In the genomic region with DNA sequence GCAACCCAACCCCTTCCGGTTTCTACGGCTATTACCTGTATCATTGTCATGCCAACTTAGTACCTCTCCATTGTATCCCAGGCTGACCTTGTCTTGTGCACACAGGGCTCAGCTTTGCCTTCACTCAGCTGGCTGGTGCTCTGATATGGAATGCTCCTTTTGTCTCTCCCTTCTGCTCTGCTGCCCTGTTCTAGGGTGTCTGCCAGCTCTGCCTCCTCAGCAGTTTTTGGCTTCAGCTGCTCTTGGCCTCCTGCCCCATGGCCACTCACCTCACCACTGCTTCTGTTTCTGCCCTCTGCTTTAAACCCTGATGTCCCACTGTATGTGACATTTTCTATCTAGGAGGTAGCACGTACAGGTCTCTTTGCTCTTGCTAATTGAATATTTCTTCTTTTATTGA, we compare ENCODE assay signal across 10 mouse cellular contexts.
DNase-seq lines count a peak whose midpoint lies in the region; ATAC-seq lines count a peak whose summit lies in the region.
"Had no signal": no experiment of that assay in that cellular context is flagged by ENCODE, and none has a peak within 500 bp of the region (broad histone marks: within the 10 kb centered on the region; RNA-seq: fewer than 3 reads in every experiment).

No protein-coding gene starts in this region.

- H3K4me2 ChIP-seq in hindbrain, embryonic 15.5 days, result no peak overlapping the region
- no peak overlapping the region for H3K4me2 ChIP-seq in hindbrain, embryonic 11.5 days (replicated peaks; ENCODE audit: low read depth, low read length)
- H3K4me2 ChIP-seq in forebrain, embryonic 16.5 days (ENCODE audit: low read length), result no peak overlapping the region
- H3K4me2 ChIP-seq in hindbrain, embryonic 12.5 days (replicated peaks), result no peak overlapping the region
- H3K4me2 ChIP-seq: lung, embryonic 14.5 days had no signal

- no peaks in the 10 kb centered on the region for H3K9me3 ChIP-seq in hindbrain, embryonic 15.5 days
- no peaks in the 10 kb centered on the region for H3K9me3 ChIP-seq in hindbrain, embryonic 11.5 days (ENCODE audit: control insufficient read depth, low read length)
- H3K9me3 ChIP-seq in forebrain, embryonic 16.5 days (ENCODE audit: control insufficient read depth, low read length), result no peaks in the 10 kb centered on the region
- no peaks in the 10 kb centered on the region for H3K9me3 ChIP-seq in hindbrain, embryonic 12.5 days (replicated peaks)

- DNase-seq in hindbrain, embryonic 11.5 days (ENCODE audit: low spot score), result no peak
- peak; percentile 28 to 31 for DNase-seq in right cerebral cortex, postnatal 10 days (ENCODE audit: low spot score in 2 of 2)
- no peak for DNase-seq in right cerebral cortex, adult 18-20 months
- no peak for DNase-seq in thymus, postnatal 14 days
- DNase-seq: lung, embryonic 14.5 days; retina, postnatal 1 day had no signal

- H3K36me3 ChIP-seq in hindbrain, embryonic 15.5 days, result no peaks in the 10 kb centered on the region
- no peaks in the 10 kb centered on the region for H3K36me3 ChIP-seq in hindbrain, embryonic 11.5 days (ENCODE audit: control insufficient read depth, insufficient read depth, low read length)
- H3K36me3 ChIP-seq in forebrain, embryonic 16.5 days (ENCODE audit: control insufficient read depth, insufficient read depth), result no peaks in the 10 kb centered on the region
- H3K36me3 ChIP-seq in hindbrain, embryonic 12.5 days, result no peaks in the 10 kb centered on the region

- H3K27ac ChIP-seq in hindbrain, embryonic 15.5 days (replicated peaks), result no peak overlapping the region
- H3K27ac ChIP-seq in hindbrain, embryonic 11.5 days (ENCODE audit: low read depth, low read length), result no peak overlapping the region
- H3K27ac ChIP-seq in forebrain, embryonic 16.5 days (ENCODE audit: low read length), result no peak overlapping the region
- no peak overlapping the region for H3K27ac ChIP-seq in hindbrain, embryonic 12.5 days

- no peaks in the 10 kb centered on the region for H3K27me3 ChIP-seq in hindbrain, embryonic 15.5 days
- H3K27me3 ChIP-seq in hindbrain, embryonic 11.5 days (ENCODE audit: control insufficient read depth, insufficient read depth, low read length), result no peaks in the 10 kb centered on the region
- no peaks in the 10 kb centered on the region for H3K27me3 ChIP-seq in forebrain, embryonic 16.5 days (replicated peaks; ENCODE audit: control insufficient read depth, insufficient read depth, low read length)
- H3K27me3 ChIP-seq in hindbrain, embryonic 12.5 days, result no peaks in the 10 kb centered on the region

- no peak overlapping the region for H3K9ac ChIP-seq in hindbrain, embryonic 15.5 days
- no peak overlapping the region for H3K9ac ChIP-seq in hindbrain, embryonic 11.5 days (ENCODE audit: low read depth, low read length)
- no peak overlapping the region for H3K9ac ChIP-seq in forebrain, embryonic 16.5 days (replicated peaks; ENCODE audit: low read depth, low read length)
- H3K9ac ChIP-seq in hindbrain, embryonic 12.5 days, result no peak overlapping the region
- H3K9ac ChIP-seq: lung, embryonic 14.5 days had no signal

- no peaks in the 10 kb centered on the region for H3K4me1 ChIP-seq in hindbrain, embryonic 15.5 days (replicated peaks)
- H3K4me1 ChIP-seq in hindbrain, embryonic 11.5 days (replicated peaks; ENCODE audit: control insufficient read depth, insufficient read depth, low read length), result no peaks in the 10 kb centered on the region
- no peaks in the 10 kb centered on the region for H3K4me1 ChIP-seq in forebrain, embryonic 16.5 days (replicated peaks; ENCODE audit: control insufficient read depth, insufficient read depth, low read length)
- H3K4me1 ChIP-seq in hindbrain, embryonic 12.5 days, result no peaks in the 10 kb centered on the region

- WGBS in hindbrain, embryonic 15.5 days, result 70% methylated on average over 3 of the region's 3 CpGs
- 88% methylated on average over 3 of the region's 3 CpGs for WGBS in hindbrain, embryonic 11.5 days
- 79% methylated on average over 3 of the region's 3 CpGs for WGBS in forebrain, embryonic 16.5 days
- 76% methylated on average over 3 of the region's 3 CpGs for WGBS in hindbrain, embryonic 12.5 days

- peak; percentile 54 for ATAC-seq in hindbrain, embryonic 15.5 days (ENCODE audit: low FRiP score, low read depth)
- ATAC-seq in hindbrain, embryonic 11.5 days (ENCODE audit: low FRiP score), result no peak
- ATAC-seq in forebrain, embryonic 16.5 days, result peak; percentile 68
- ATAC-seq in CD4-positive, CD25-positive, alpha-beta regulatory T cell, adult 4 months, result no peak
- no peak for ATAC-seq in hindbrain, embryonic 12.5 days (ENCODE audit: low FRiP score)

- no peak overlapping the region for H3K4me3 ChIP-seq in hindbrain, embryonic 15.5 days
- no peak overlapping the region for H3K4me3 ChIP-seq in hindbrain, embryonic 11.5 days (ENCODE audit: low read depth, low read length)
- no peak overlapping the region for H3K4me3 ChIP-seq in forebrain, embryonic 16.5 days (replicated peaks; ENCODE audit: low read length)
- H3K4me3 ChIP-seq in hindbrain, embryonic 12.5 days, result no peak overlapping the region

Comparison
In these comparisons a context has a peak if more than half of its experiments do, and no peak if none do; other contexts are left out.
1. ATAC-seq: peak in hindbrain, embryonic 15.5 days (single experiment) and forebrain, embryonic 16.5 days (single experiment); none in hindbrain, embryonic 11.5 days (single experiment), CD4-positive, CD25-positive, alpha-beta regulatory T cell, adult 4 months (single experiment) and hindbrain, embryonic 12.5 days (single experiment).
2. DNase-seq: peak in right cerebral cortex, postnatal 10 days (2 of 2); none in hindbrain, embryonic 11.5 days (single experiment), right cerebral cortex, adult 18-20 months (single experiment) and thymus, postnatal 14 days (single experiment).